Mouse (Mus musculus) stomach, embryonic 14.5 days (tissue): ENCODE data around the gene Irak3. TPM values are rescaled to one million over a fixed set of nuclear protein-coding genes. Genes with fewer than 3 reads are reported as not detected.
A peak's percentile ranks its signal among the peaks of the same experiment; 100 is the strongest.

Experiments
- ATAC-seq: fragments of 200-750 bp; cut with Nextera tagmentation; 2 replicates; pipeline ENCODE4 v1.8.0; 2017; ENCODE audit warnings: low read depth, moderate TSS enrichment; ENCODE audit not compliant: insufficient number of reproducible peaks, insufficient read depth, low FRiP score
- H3K27ac ChIP-seq: fragments of 300-500 bp; sonication (generic); 2 replicates; pipeline ENCODE4 v1.5.1; 2014; ENCODE audit warnings: mild to moderate bottlenecking, low read length, moderate library complexity, mixed read lengths
- H3K27me3 ChIP-seq: fragments of 300-500 bp; sonication (generic); 2 replicates; pipeline ENCODE4 v1.6.1; 2014; ENCODE audit warnings: low read length, control low read depth, mixed read lengths; ENCODE audit not compliant: control insufficient read depth, insufficient read depth
- H3K36me3 ChIP-seq: fragments of 300-500 bp; sonication (generic); 2 replicates; pipeline ENCODE4 v1.6.1; 2014; ENCODE audit warnings: mild to moderate bottlenecking, control low read depth, low read length, moderate library complexity, mixed read lengths; ENCODE audit not compliant: control insufficient read depth, insufficient read depth
- H3K4me1 ChIP-seq: fragments of 300-500 bp; sonication (generic); 2 replicates; pipeline ENCODE4 v1.6.1; 2014; ENCODE audit warnings: low read length, control low read depth, mixed read lengths; ENCODE audit not compliant: control insufficient read depth, insufficient read depth
- H3K4me2 ChIP-seq: fragments of 300-500 bp; sonication (generic); replicated peaks from 2 replicates; pipeline ENCODE4 v1.6.1; 2014; ENCODE audit warnings: low read depth, low read length, control low read depth
- H3K4me3 ChIP-seq: fragments of 300-500 bp; sonication (generic); 2 replicates; pipeline ENCODE4 v1.5.1; 2014; ENCODE audit warnings: low read depth, low read length, control low read depth
- H3K9ac ChIP-seq: fragments of 300-500 bp; sonication (generic); replicated peaks from 2 replicates; pipeline ENCODE4 v1.6.1; 2014; ENCODE audit warnings: low read depth, mild to moderate bottlenecking, control low read depth, low read length, moderate library complexity, mixed read lengths
- H3K9me3 ChIP-seq: fragments of 300-500 bp; sonication (generic); 2 replicates; pipeline ENCODE4 v1.6.1; 2016; ENCODE audit warnings: low read depth, low read length, control low read depth; ENCODE audit not compliant: control insufficient read depth
- WGBS: fragments of 180-500 bp; shearing (Covaris S2); extraction: QIAGEN DNeasy Blood & Tissue Kit; methylation state at CpG from one replicate; pipeline ENCODE4 v1.1.7; 2014; 5-methylcytosine and 5-hydroxymethylcytosine counted together
- polyA plus RNA-seq: library from polyadenylated mRNA; unstranded; fragments of >200 nt; fragmentation: Nextera tagmentation; extraction: Ambion mirVana; gene quantifications from 2 replicates; pipeline ENCODE4 v1.2.1, GENCODE M21; 2014

Irak3 gene
- polyA plus RNA-seq = 0.75 and 1.3 TPM in 2 replicates

- H3K4me1 ChIP-seq = no peaks in the 10 kb centered on the region
- H3K4me3 ChIP-seq = peak within 1 kb of the TSS; percentile 49
- 2% methylated on average over 13 of the region's 13 CpGs for WGBS
- H3K27ac ChIP-seq = no peak within 1 kb of the TSS
- H3K4me2 ChIP-seq = peak within 1 kb of the TSS; percentile 93
- no peaks in the 10 kb centered on the region for H3K36me3 ChIP-seq
- peak; percentile 63; the same call in 1 of the 2 replicates for ATAC-seq
- H3K27me3 ChIP-seq = no peaks in the 10 kb centered on the region
- 0 out of 2 replicates have a peak within 1 kb of the TSS, but pooled peaks have one; percentile 28 for H3K9ac ChIP-seq
- H3K9me3 ChIP-seq = no peaks in the 10 kb centered on the region
Measured at GRCm38 (mm10) chr10:120201961-120202402, at the start of gene Irak3. TSS of gene Irak3 (minus strand) at chr10:120202130.

DNA sequence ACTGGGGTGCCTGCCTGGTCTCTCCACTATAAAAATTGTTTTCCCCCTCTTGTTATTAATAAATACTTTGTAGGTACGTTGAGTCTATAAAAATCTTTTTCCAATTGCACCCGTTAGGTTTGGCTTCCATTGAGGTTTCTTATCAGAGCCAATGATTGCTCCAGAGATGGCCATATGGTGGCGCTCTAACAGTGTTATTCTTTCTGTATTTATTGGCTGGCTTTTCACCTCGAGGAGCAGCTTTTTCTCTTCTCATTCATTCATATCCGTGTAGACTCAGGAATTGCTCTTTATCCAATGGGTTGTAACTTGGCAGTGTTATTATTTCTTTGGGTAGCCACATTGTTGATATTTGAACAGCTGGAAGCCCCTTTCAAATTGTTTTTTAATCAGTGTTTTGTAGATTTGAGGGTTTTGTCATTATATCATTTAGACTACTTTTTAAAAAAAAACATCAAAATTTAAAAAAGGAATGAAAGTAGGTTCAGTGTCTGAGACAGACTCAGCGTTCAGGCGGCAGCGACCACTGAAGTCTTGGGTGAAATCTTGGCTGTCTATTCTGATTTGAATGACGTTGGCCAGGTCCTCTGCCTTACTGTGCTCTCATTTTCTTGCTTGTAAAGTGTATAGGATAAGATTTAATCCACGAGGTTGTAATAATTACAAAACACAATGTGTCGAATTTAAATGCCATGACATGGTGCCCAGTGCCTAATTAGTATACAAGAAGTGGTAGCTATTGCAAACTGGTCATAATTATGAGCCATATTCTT lies 49.2 kb upstream of the Irak3 start:
- Histone ChIP-seq H3K27me3 (no peaks in the 10 kb centered on the region), H3K4me2 (no peak overlapping the region), H3K4me3 (no peak overlapping the region), H3K27ac (no peak overlapping the region), H3K36me3 (no peaks in the 10 kb centered on the region), H3K9ac (no peak overlapping the region), H3K4me1 (peaks cover 8% of the 10 kb centered on the region; the same call in 1 of the 2 replicates), H3K9me3 (no peaks in the 10 kb centered on the region)
- 52% methylated on average over 11 of the region's 11 CpGs for WGBS
- ATAC-seq = no peak

GRCm38 (mm10) chr10:120246994-120247750 lies 45.2 kb upstream of the Irak3 start:
- Histone ChIP-seq H3K27ac (no peak overlapping the region), H3K27me3 (no peaks in the 10 kb centered on the region), H3K4me3 (no peak overlapping the region), H3K9me3 (no peaks in the 10 kb centered on the region), H3K9ac (no peak overlapping the region), H3K4me1 (peaks cover 4% of the 10 kb centered on the region; the same call in 1 of the 2 replicates), H3K36me3 (no peaks in the 10 kb centered on the region), H3K4me2 (no peak overlapping the region)
- no peak for ATAC-seq
- 28% methylated on average over 9 of the region's 9 CpGs for WGBS

GRCm38 (mm10) chr10:120245681-120246080 lies 43.8 kb upstream of the Irak3 start:
- Histone ChIP-seq H3K27me3 (no peaks in the 10 kb centered on the region), H3K9ac (no peak overlapping the region), H3K36me3 (no peaks in the 10 kb centered on the region), H3K4me1 (peaks cover 4% of the 10 kb centered on the region; the same call in 1 of the 2 replicates), H3K9me3 (no peaks in the 10 kb centered on the region), H3K4me2 (no peak overlapping the region), H3K4me3 (no peak overlapping the region), H3K27ac (no peak overlapping the region)
- no peak for ATAC-seq
- 59% methylated on average over 5 of the region's 5 CpGs for WGBS

GRCm38 (mm10) chr10:120242421-120242820 lies 40.5 kb upstream of the Irak3 start:
- no peak for ATAC-seq
- Histone ChIP-seq H3K36me3 (no peaks in the 10 kb centered on the region), H3K9me3 (no peaks in the 10 kb centered on the region), H3K4me3 (no peak overlapping the region), H3K9ac (no peak overlapping the region), H3K27me3 (no peaks in the 10 kb centered on the region), H3K4me1 (peaks cover 4% of the 10 kb centered on the region; the same call in 1 of the 2 replicates), H3K27ac (no peak overlapping the region), H3K4me2 (no peak overlapping the region)
- 59% methylated on average over 6 of the region's 6 CpGs for WGBS

DNA sequence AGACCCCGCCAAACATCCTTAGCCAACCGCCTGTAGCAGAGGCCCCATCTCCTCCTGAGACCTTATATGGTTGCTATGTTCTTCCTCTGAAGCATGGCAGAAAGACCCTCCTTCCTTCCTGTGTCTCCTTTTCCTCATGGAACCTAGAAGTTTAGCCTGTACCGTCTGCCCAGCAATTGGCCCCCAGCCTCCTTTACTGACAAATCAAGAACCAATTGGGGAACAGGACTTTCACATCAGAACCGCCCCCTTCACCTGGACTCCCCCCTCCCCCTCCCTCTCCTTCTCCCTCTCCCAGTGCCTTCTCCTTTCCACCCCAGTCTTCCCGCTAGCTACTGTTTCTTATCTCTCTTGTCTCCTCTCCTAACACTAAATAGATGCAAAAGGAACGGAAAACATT lies 37.5 kb upstream of the Irak3 start:
- H3K27ac ChIP-seq = no peak overlapping the region
- H3K4me1 ChIP-seq = no peaks in the 10 kb centered on the region
- H3K4me3 ChIP-seq = no peak overlapping the region
- H3K9ac ChIP-seq = no peak overlapping the region
- ATAC-seq = no peak
- 59% methylated on average over 6 of the region's 6 CpGs for WGBS
- no peaks in the 10 kb centered on the region for H3K9me3 ChIP-seq
- H3K36me3 ChIP-seq = no peaks in the 10 kb centered on the region
- no peaks in the 10 kb centered on the region for H3K27me3 ChIP-seq
- H3K4me2 ChIP-seq = no peak overlapping the region

- H3K36me3 ChIP-seq = no peaks in the 10 kb centered on the region
- H3K4me1 ChIP-seq = no peaks in the 10 kb centered on the region
- H3K4me3 ChIP-seq = no peak overlapping the region
- H3K27ac ChIP-seq = no peak overlapping the region
- no peak for ATAC-seq
- no peaks in the 10 kb centered on the region for H3K27me3 ChIP-seq
- no peaks in the 10 kb centered on the region for H3K9me3 ChIP-seq
- WGBS = 83% methylated on average over 8 of the region's 8 CpGs
- no peak overlapping the region for H3K9ac ChIP-seq
- no peak overlapping the region for H3K4me2 ChIP-seq
Measured at GRCm38 (mm10) chr10:120238241-120238640, 36.3 kb upstream of the Irak3 start.

GRCm38 (mm10) chr10:120236855-120237254 lies 34.9 kb upstream of the Irak3 start:
- no peaks in the 10 kb centered on the region for H3K36me3 ChIP-seq
- H3K27ac ChIP-seq = no peak overlapping the region
- no peak for ATAC-seq
- WGBS = 73% methylated on average over 9 of the region's 9 CpGs
- no peaks in the 10 kb centered on the region for H3K9me3 ChIP-seq
- H3K4me2 ChIP-seq = no peak overlapping the region
- H3K4me3 ChIP-seq = no peak overlapping the region
- no peaks in the 10 kb centered on the region for H3K27me3 ChIP-seq
- no peaks in the 10 kb centered on the region for H3K4me1 ChIP-seq
- no peak overlapping the region for H3K9ac ChIP-seq
